Mouse (Mus musculus): ENCODE results near the gene Cfap20. TPM values are rescaled to one million over a fixed set of nuclear protein-coding genes. Genes with fewer than 3 reads are reported as not detected.
A peak's percentile ranks its signal among the peaks of the same experiment; 100 is the strongest.

Cfap20 gene
- polyA plus RNA-seq, 1 experiment from 2014 or later = 167 TPM

DNA sequence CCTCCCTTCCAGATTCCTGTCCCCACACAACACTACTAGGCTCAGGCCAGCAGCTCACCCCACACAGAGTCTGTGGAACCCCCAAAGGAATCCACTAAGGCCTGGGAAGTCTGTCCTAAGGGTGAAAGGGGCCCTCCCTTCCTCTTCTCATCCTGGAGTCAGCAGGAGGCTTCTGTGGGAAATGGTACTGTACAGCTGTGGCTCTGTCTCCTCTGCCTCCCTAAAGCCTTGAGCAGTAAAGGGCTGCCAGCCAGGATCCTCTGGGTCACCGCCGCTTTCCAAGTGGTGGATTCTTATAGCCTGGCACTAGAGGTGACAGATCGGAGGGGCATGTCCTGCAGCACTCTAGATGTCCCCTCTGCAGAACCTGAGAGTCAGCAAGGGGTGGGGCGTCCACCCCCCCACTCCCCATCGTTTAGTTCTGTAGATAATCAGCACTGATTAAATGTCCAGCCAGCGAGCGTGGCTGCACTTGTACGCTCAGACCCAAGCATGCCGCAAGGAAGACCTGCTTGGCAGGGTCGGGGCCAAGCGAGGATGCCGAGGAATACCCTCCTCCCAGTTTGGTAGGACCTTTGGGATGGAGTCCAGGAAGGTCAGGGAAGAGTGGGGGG lies 61.2 kb downstream of the Cfap20 start:
- Histone ChIP-seq H3K9ac (ENCODE audit: low read length) (0 out of 2 replicates have a peak overlapping the region, but pooled peaks have one; percentile 1), H3K27me3 (ENCODE audit: control insufficient read depth, insufficient read depth, low read length) (no peaks in the 10 kb centered on the region), H3K4me3 (ENCODE audit: low read length) (no peak overlapping the region), H3K9me3 (replicated peaks; ENCODE audit: control insufficient read depth, low read length) (no peaks in the 10 kb centered on the region), H3K36me3 (ENCODE audit: control insufficient read depth, insufficient read depth) (peaks cover 21% of the 10 kb centered on the region), H3K27ac (ENCODE audit: low read length) (peak overlapping the region; percentile 39; the same call in 1 of the 2 replicates), H3K4me2 (ENCODE audit: low read depth, low read length) (no peak overlapping the region), H3K4me1 (ENCODE audit: control insufficient read depth, insufficient read depth, low read length) (peaks cover 39% of the 10 kb centered on the region)
- no peak for ATAC-seq (replicated peaks; ENCODE audit: extremely low read depth, insufficient read depth, low FRiP score)
- WGBS = 52% methylated on average over 12 of the region's 12 CpGs

Other genes with a start within 250 kb of the Cfap20 start
- 16.9 and 23.0 TPM in 2 replicates for gene Kifc3, start 232.1 kb downstream of the Cfap20 start, polyA plus RNA-seq (2015; fragmentation: Nextera tagmentation; extraction: Ambion mirVana)
- gene Cngb1, start 128.3 kb downstream of the Cfap20 start, polyA plus RNA-seq (2015; fragmentation: Nextera tagmentation; extraction: Ambion mirVana) = 0.66 and 1.3 TPM in 2 replicates
- gene Tepp, start 124.3 kb downstream of the Cfap20 start, polyA plus RNA-seq (2015; fragmentation: Nextera tagmentation; extraction: Ambion mirVana) = 0.74 TPM in 1 of 2 replicates, not detected in the other
- gene Zfp319, start 102.9 kb downstream of the Cfap20 start, polyA plus RNA-seq (2015; fragmentation: Nextera tagmentation; extraction: Ambion mirVana) = 6.4 and 6.6 TPM in 2 replicates
- 32.4 and 32.8 TPM in 2 replicates for gene Usb1, start 102.6 kb downstream of the Cfap20 start, polyA plus RNA-seq (2015; fragmentation: Nextera tagmentation; extraction: Ambion mirVana)
- 30.1 and 39.4 TPM in 2 replicates for gene Mmp15, start 82.6 kb downstream of the Cfap20 start, polyA plus RNA-seq (2015; fragmentation: Nextera tagmentation; extraction: Ambion mirVana)
- gene Csnk2a2, start 55.2 kb upstream of the Cfap20 start, polyA plus RNA-seq (2015; fragmentation: Nextera tagmentation; extraction: Ambion mirVana) = 6.0 and 6.1 TPM in 2 replicates
- 2.6 and 3.1 TPM in 2 replicates for gene Ccdc113, start 99.2 kb upstream of the Cfap20 start, polyA plus RNA-seq (2015; fragmentation: Nextera tagmentation; extraction: Ambion mirVana)
- not detected in 2 replicates for gene Prss54, start 141.5 kb upstream of the Cfap20 start, polyA plus RNA-seq (2015; fragmentation: Nextera tagmentation; extraction: Ambion mirVana)
- 13.4 and 13.8 TPM in 2 replicates for gene Gins3, start 198.6 kb upstream of the Cfap20 start, polyA plus RNA-seq (2015; fragmentation: Nextera tagmentation; extraction: Ambion mirVana)
- gene Ndrg4, start 242.1 kb upstream of the Cfap20 start, polyA plus RNA-seq (2015; fragmentation: Nextera tagmentation; extraction: Ambion mirVana) = 374 and 395 TPM in 2 replicates

Data from heart, embryonic 16.5 days (tissue).